Mouse (Mus musculus) midbrain, embryonic 10.5 days (tissue): ENCODE measurements around the gene Armc2. TPM values are rescaled to one million over a fixed set of nuclear protein-coding genes. Genes with fewer than 3 reads are reported as not detected.

Source experiments
- DNase-seq: peaks from one replicate; pipeline ENCODE4 v3.0.0-alpha.2; 2017; ENCODE audit warnings: low spot score
- H3K27ac ChIP-seq: fragments of 300-500 bp; sonication (generic); replicated peaks from 2 replicates; pipeline ENCODE4 v1.5.1; 2016; ENCODE audit warnings: mild to moderate bottlenecking
- H3K27me3 ChIP-seq: fragments of 300-500 bp; sonication (generic); 2 replicates; pipeline ENCODE4 v1.6.1; 2016; ENCODE audit warnings: low read depth, mild to moderate bottlenecking; ENCODE audit not compliant: poor library complexity, severe bottlenecking
- H3K36me3 ChIP-seq: fragments of 300-500 bp; sonication (generic); 2 replicates; pipeline ENCODE4 v1.6.1; 2016; ENCODE audit warnings: mild to moderate bottlenecking, moderate library complexity
- H3K4me1 ChIP-seq: fragments of 300-500 bp; sonication (generic); 2 replicates; pipeline ENCODE4 v1.6.1; 2016
- H3K4me3 ChIP-seq: fragments of 300-500 bp; sonication (generic); 2 replicates; pipeline ENCODE4 v1.5.1; 2016; ENCODE audit warnings: mild to moderate bottlenecking, moderate library complexity
- H3K9me3 ChIP-seq: fragments of 300-500 bp; sonication (generic); replicated peaks from 2 replicates; pipeline ENCODE4 v1.6.1; 2016; ENCODE audit warnings: mild to moderate bottlenecking
- WGBS: fragments of 180-500 bp; shearing (Covaris S2); methylation state at CpG from one replicate; pipeline ENCODE4 v1.1.7; 2016; 5-methylcytosine and 5-hydroxymethylcytosine counted together
- polyA plus RNA-seq: library from polyadenylated mRNA; unstranded; fragments of >200 nt; fragmentation: Nextera tagmentation; extraction: Ambion mirVana; gene quantifications from 2 replicates; pipeline ENCODE4 v1.2.1, GENCODE M21; 2016

The Armc2 gene
- polyA plus RNA-seq, 1 experiment from 2014 or later: 1.5 TPM

- Histone ChIP-seq H3K4me3 (no peak overlapping the region), H3K9me3 (no peaks in the 10 kb centered on the region), H3K27me3 (0 out of 2 replicates have a peak, but pooled peaks cover 4% of the 10 kb centered on the region), H3K36me3 (no peaks in the 10 kb centered on the region), H3K27ac (no peak overlapping the region; the same call in 1 of the 2 replicates), H3K4me1 (peaks cover 5% of the 10 kb centered on the region; the same call in 1 of the 2 replicates)
- no peak for DNase-seq
- 79% methylated on average over 3 of the region's 3 CpGs for WGBS
These were observed 13.0 kb downstream of the Armc2 start for GRCm38 (mm10) chr10:42005259-42005658.

- Histone ChIP-seq H3K4me3 (no peak overlapping the region), H3K4me1 (peaks cover 5% of the 10 kb centered on the region; the same call in 1 of the 2 replicates), H3K36me3 (no peaks in the 10 kb centered on the region), H3K9me3 (no peaks in the 10 kb centered on the region), H3K27me3 (0 out of 2 replicates have a peak, but pooled peaks cover 4% of the 10 kb centered on the region), H3K27ac (no peak overlapping the region)
- DNase-seq: no peak
- 79% methylated on average over 7 of the region's 7 CpGs for WGBS
These were observed 13.6 kb downstream of the Armc2 start for GRCm38 (mm10) chr10:42004690-42005089.

GRCm38 (mm10) chr10:42004056-42004455 is 14.2 kb downstream of the Armc2 start:
- Histone ChIP-seq H3K4me1 (peaks cover 5% of the 10 kb centered on the region; the same call in 1 of the 2 replicates), H3K9me3 (no peaks in the 10 kb centered on the region), H3K27me3 (0 out of 2 replicates have a peak, but pooled peaks cover 4% of the 10 kb centered on the region), H3K36me3 (no peaks in the 10 kb centered on the region), H3K4me3 (no peak overlapping the region), H3K27ac (no peak overlapping the region)
- WGBS: 93% methylated on average over 1 of the region's 1 CpGs
- no peak for DNase-seq

- DNase-seq: no peak
- Histone ChIP-seq H3K36me3 (no peaks in the 10 kb centered on the region), H3K4me1 (peaks cover 5% of the 10 kb centered on the region; the same call in 1 of the 2 replicates), H3K27me3 (0 out of 2 replicates have a peak, but pooled peaks cover 4% of the 10 kb centered on the region), H3K27ac (no peak overlapping the region), H3K9me3 (no peaks in the 10 kb centered on the region), H3K4me3 (no peak overlapping the region)
- 77% methylated on average over 1 of the region's 1 CpGs for WGBS
These were observed 14.7 kb downstream of the Armc2 start for GRCm38 (mm10) chr10:42003576-42003975.

- DNase-seq: no peak
- WGBS: 81% methylated on average over 7 of the region's 7 CpGs
- Histone ChIP-seq H3K4me3 (no peak overlapping the region), H3K27ac (no peak overlapping the region), H3K4me1 (peaks cover 5% of the 10 kb centered on the region; the same call in 1 of the 2 replicates), H3K27me3 (0 out of 2 replicates have a peak, but pooled peaks cover 4% of the 10 kb centered on the region), H3K36me3 (no peaks in the 10 kb centered on the region), H3K9me3 (no peaks in the 10 kb centered on the region)
These were observed 15.8 kb downstream of the Armc2 start for GRCm38 (mm10) chr10:42002436-42002835.

GRCm38 (mm10) chr10:42001260-42001659 is 17.0 kb downstream of the Armc2 start:
- Histone ChIP-seq H3K4me1 (peaks cover 5% of the 10 kb centered on the region; the same call in 1 of the 2 replicates), H3K4me3 (no peak overlapping the region), H3K9me3 (no peaks in the 10 kb centered on the region), H3K27ac (no peak overlapping the region), H3K27me3 (peaks cover 4% of the 10 kb centered on the region; the same call in 1 of the 2 replicates), H3K36me3 (no peaks in the 10 kb centered on the region)
- WGBS: 90% methylated on average over 3 of the region's 3 CpGs
- DNase-seq: no peak

GRCm38 (mm10) chr10:41997691-41998178 is 20.5 kb downstream of the Armc2 start:
- WGBS: 80% methylated on average over 1 of the region's 1 CpGs

GRCm38 (mm10) chr10:41996157-41996556 is 22.1 kb downstream of the Armc2 start:
- WGBS: 74% methylated on average over 8 of the region's 8 CpGs
- H3K27ac ChIP-seq: no peak overlapping the region
- no peaks in the 10 kb centered on the region for H3K9me3 ChIP-seq
- no peaks in the 10 kb centered on the region for H3K36me3 ChIP-seq
- DNase-seq: no peak
- peaks cover 27% of the 10 kb centered on the region for H3K4me1 ChIP-seq
- H3K27me3 ChIP-seq: peaks cover 23% of the 10 kb centered on the region
- H3K4me3 ChIP-seq: no peak overlapping the region

More at GRCm38 (mm10) chr10:41997691-41998178, 20.5 kb downstream of the Armc2 start:
- Histone ChIP-seq H3K4me3 (no peak overlapping the region), H3K9me3 (no peaks in the 10 kb centered on the region), H3K4me1 (peaks cover 24% of the 10 kb centered on the region), H3K27ac (no peak overlapping the region), H3K36me3 (no peaks in the 10 kb centered on the region), H3K27me3 (peaks cover 7% of the 10 kb centered on the region)
- no peak for DNase-seq

GRCm38 (mm10) chr10:41995051-41995450 is 23.2 kb downstream of the Armc2 start:
- Histone ChIP-seq H3K4me1 (peaks cover 37% of the 10 kb centered on the region), H3K4me3 (no peak overlapping the region), H3K9me3 (no peaks in the 10 kb centered on the region), H3K27ac (no peak overlapping the region), H3K27me3 (peaks cover 34% of the 10 kb centered on the region), H3K36me3 (no peaks in the 10 kb centered on the region)
- WGBS: 46% methylated on average over 2 of the region's 2 CpGs
- no peak for DNase-seq

- Histone ChIP-seq H3K27ac (no peak overlapping the region), H3K4me1 (peaks cover 37% of the 10 kb centered on the region), H3K9me3 (no peaks in the 10 kb centered on the region), H3K36me3 (no peaks in the 10 kb centered on the region), H3K4me3 (no peak overlapping the region), H3K27me3 (peaks cover 39% of the 10 kb centered on the region)
- DNase-seq: no peak
- WGBS: 56% methylated on average over 4 of the region's 4 CpGs
These were observed 23.7 kb downstream of the Armc2 start for GRCm38 (mm10) chr10:41994578-41994977.

- Histone ChIP-seq H3K4me3 (no peak overlapping the region), H3K27me3 (peaks cover 49% of the 10 kb centered on the region), H3K9me3 (no peaks in the 10 kb centered on the region), H3K4me1 (peaks cover 37% of the 10 kb centered on the region), H3K36me3 (no peaks in the 10 kb centered on the region), H3K27ac (no peak overlapping the region)
- 83% methylated on average over 5 of the region's 5 CpGs for WGBS
- DNase-seq: no peak
These were observed 26.2 kb downstream of the Armc2 start for GRCm38 (mm10) chr10:41992059-41992440.

GRCm38 (mm10) chr10:41991364-41992058 is 26.7 kb downstream of the Armc2 start:
- Histone ChIP-seq H3K4me1 (peaks cover 37% of the 10 kb centered on the region), H3K27me3 (peaks cover 49% of the 10 kb centered on the region), H3K4me3 (0 out of 2 replicates have a peak overlapping the region, but pooled peaks have one; percentile 23), H3K36me3 (no peaks in the 10 kb centered on the region), H3K27ac (no peak overlapping the region; the same call in 1 of the 2 replicates), H3K9me3 (no peaks in the 10 kb centered on the region)
- DNase-seq: peak; percentile 31
- WGBS: 21% methylated on average over 14 of the region's 14 CpGs

- Histone ChIP-seq H3K4me1 (peaks cover 34% of the 10 kb centered on the region), H3K4me3 (peak overlapping the region; percentile 23), H3K9me3 (no peaks in the 10 kb centered on the region), H3K27me3 (peaks cover 49% of the 10 kb centered on the region), H3K36me3 (no peaks in the 10 kb centered on the region), H3K27ac (no peak overlapping the region; the same call in 1 of the 2 replicates)
- WGBS: 14% methylated on average over 13 of the region's 13 CpGs
- DNase-seq: no peak
These were observed 27.3 kb downstream of the Armc2 start for GRCm38 (mm10) chr10:41990896-41991295.
